Mouse (Mus musculus): ENCODE data around the gene Spocd1.

- TF ChIP-seq CTCF (IDR thresholded peaks at IDR 0.05; ENCODE audit: low read depth, low read length) = no peak
- no peak for TF ChIP-seq POLR2A (IDR thresholded peaks at IDR 0.05; ENCODE audit: extremely low read depth, insufficient read depth, low read length)
Measured at GRCm38 (mm10) chr4:129917016-129917603, 11.9 kb upstream of the Spocd1 start.

Data from liver, adult 2 months (tissue).